Mouse (Mus musculus) left cerebral cortex, postnatal 25 days (tissue): ENCODE data around the gene Slc2a3. TPM values are rescaled to one million over a fixed set of nuclear protein-coding genes. Genes with fewer than 3 reads are reported as not detected.

Source experiments
- DNase-seq, 2 experiments: peaks; one replicate each; pipeline ENCODE4 v3.0.0; 2022; ENCODE audit warnings: low spot score in 2 of 2, mixed read lengths in 1 of 2
- intact Hi-C: fragments of 180-260 bp; cut with DNase I; formaldehyde crosslinking; loops from one replicate; pipeline ENCODE4 v1.15.1; 2025
- total RNA-seq, 2 experiments: library from RNA; stranded (reverse); gene quantifications; 2 replicates each; pipeline ENCODE4 v1.2.3; 2021

Gene Slc2a3
- 100 to 1,000 TPM; 142 to 156 TPM for total RNA-seq

GRCm38 (mm10) chr6:122801301-122801800, at the start of gene Slc2a3:
Gene Slc2a3 (minus strand): TSS chr6:122801640.
- DNase-seq = peak; percentile 68 to 70
- intact Hi-C loops = loop anchor here (1.0 to 5.0 kb wide), 4 partner anchors 9 to 71 kb away; partner anchors contain the start of gene Necap1

- no peak for DNase-seq
- intact Hi-C loops = no loop called here
These were observed 42.3 kb upstream of the Slc2a3 start for GRCm38 (mm10) chr6:122843759-122844158.

- DNase-seq = no peak
- intact Hi-C loops = no loop called here
These were observed 36.1 kb upstream of the Slc2a3 start for GRCm38 (mm10) chr6:122837539-122837938.

- intact Hi-C loops = no loop called here
- no peak for DNase-seq
These were observed 35.5 kb upstream of the Slc2a3 start for GRCm38 (mm10) chr6:122836974-122837373.

GRCm38 (mm10) chr6:122834365-122834764, 32.9 kb upstream of the Slc2a3 start:
- intact Hi-C loops = no loop called here
- DNase-seq = no peak

- intact Hi-C loops = no loop called here
- peak in 1 of 2 experiments; percentile 73 for DNase-seq
These were observed 31.4 kb upstream of the Slc2a3 start for GRCm38 (mm10) chr6:122832880-122833279.

GRCm38 (mm10) chr6:122828086-122828485, 26.6 kb upstream of the Slc2a3 start:
- intact Hi-C loops = loop anchor here (2.0 kb wide), 1 partner anchor 47 kb away; the partner anchor contains the start of gene Necap1
- no peak for DNase-seq

GRCm38 (mm10) chr6:122825923-122826742, 24.7 kb upstream of the Slc2a3 start:
- DNase-seq = peak; percentile 85 to 95
- intact Hi-C loops = loop anchor here (2.0 kb wide), 1 partner anchor 61 kb away; no protein-coding TSS in a partner anchor

- intact Hi-C loops = no loop called here
- DNase-seq = no peak
These were observed 23.7 kb upstream of the Slc2a3 start for GRCm38 (mm10) chr6:122825166-122825565.

- intact Hi-C loops = no loop called here
These were observed 22.6 kb upstream of the Slc2a3 start for GRCm38 (mm10) chr6:122824086-122824485.

GRCm38 (mm10) chr6:122821822-122822221, 20.4 kb upstream of the Slc2a3 start:
- intact Hi-C loops = no loop called here
- no peak for DNase-seq

More at GRCm38 (mm10) chr6:122824086-122824485, 22.6 kb upstream of the Slc2a3 start:
- no peak for DNase-seq

- DNase-seq = no peak
- intact Hi-C loops = no loop called here
These were observed 19.6 kb upstream of the Slc2a3 start for GRCm38 (mm10) chr6:122820799-122821650.

GRCm38 (mm10) chr6:122820071-122820798, 18.8 kb upstream of the Slc2a3 start:
- no peak for DNase-seq
- intact Hi-C loops = no loop called here

GRCm38 (mm10) chr6:122819306-122820070, 18.0 kb upstream of the Slc2a3 start, which contains the start of gene Foxj2:
Gene Foxj2 (plus strand): TSS chr6:122819914.
- peak; percentile 49 to 65 for DNase-seq
- intact Hi-C loops = loop anchor here (1.0 kb wide), 1 partner anchor 8 kb away; no protein-coding TSS in a partner anchor

GRCm38 (mm10) chr6:122813640-122814039, 12.2 kb upstream of the Slc2a3 start:
- intact Hi-C loops = no loop called here
- DNase-seq = no peak

- intact Hi-C loops = no loop called here
- no peak for DNase-seq
These were observed 11.3 kb upstream of the Slc2a3 start for GRCm38 (mm10) chr6:122812716-122813115.

GRCm38 (mm10) chr6:122811771-122812600, 10.5 kb upstream of the Slc2a3 start:
- DNase-seq = peak in 1 of 2 experiments; percentile 63
- intact Hi-C loops = loop anchor here (1.0 kb wide), 1 partner anchor 7 kb away; the partner anchor contains the start of gene Foxj2

- DNase-seq = peak; percentile 90 to 94
- intact Hi-C loops = loop anchor here (1.0 kb wide), 1 partner anchor 8 kb away; the partner anchor contains the start of gene Foxj2
These were observed 9.8 kb upstream of the Slc2a3 start for GRCm38 (mm10) chr6:122811280-122811652.
